Mouse (Mus musculus) midbrain, embryonic 15.5 days (tissue): ENCODE data around the gene Arhgap10. TPM values are rescaled to one million over a fixed set of nuclear protein-coding genes. Genes with fewer than 3 reads are reported as not detected.

Experiments used
- ATAC-seq: fragments of 200-750 bp; cut with Nextera tagmentation; replicated peaks from 2 replicates; pipeline ENCODE4 v1.8.0; 2017; ENCODE audit warnings: moderate TSS enrichment
- H3K27ac ChIP-seq: fragments of 300-500 bp; sonication (generic); 2 replicates; pipeline ENCODE4 v1.5.1; 2015; ENCODE audit warnings: mild to moderate bottlenecking, inconsistent platforms
- H3K27me3 ChIP-seq: fragments of 300-500 bp; sonication (generic); replicated peaks from 2 replicates; pipeline ENCODE4 v1.6.1; 2015; ENCODE audit warnings: inconsistent platforms
- H3K36me3 ChIP-seq: fragments of 300-500 bp; sonication (generic); replicated peaks from 2 replicates; pipeline ENCODE4 v1.6.1; 2015; ENCODE audit warnings: inconsistent platforms
- H3K4me1 ChIP-seq: fragments of 300-500 bp; sonication (generic); 2 replicates; pipeline ENCODE4 v1.6.1; 2015; ENCODE audit warnings: inconsistent platforms
- H3K4me2 ChIP-seq: fragments of 300-500 bp; sonication (generic); 2 replicates; pipeline ENCODE4 v1.6.1; 2015; ENCODE audit warnings: inconsistent platforms, mild to moderate bottlenecking, moderate library complexity
- H3K4me3 ChIP-seq: fragments of 300-500 bp; sonication (generic); 2 replicates; pipeline ENCODE4 v1.5.1; 2015; ENCODE audit warnings: mild to moderate bottlenecking, inconsistent platforms
- H3K9ac ChIP-seq: fragments of 300-500 bp; sonication (generic); 2 replicates; pipeline ENCODE4 v1.6.1; 2015; ENCODE audit warnings: mild to moderate bottlenecking, inconsistent platforms
- H3K9me3 ChIP-seq: fragments of 300-500 bp; sonication (generic); 2 replicates; pipeline ENCODE4 v1.6.1; 2016; ENCODE audit warnings: inconsistent platforms
- WGBS: fragments of 180-500 bp; shearing (Covaris S2); methylation state at CpG from one replicate; pipeline ENCODE4 v1.1.7; 2015; ENCODE audit warnings: mixed read lengths; 5-methylcytosine and 5-hydroxymethylcytosine counted together
- polyA plus RNA-seq: library from polyadenylated mRNA; unstranded; fragments of >200 nt; fragmentation: Nextera tagmentation; extraction: Ambion mirVana; gene quantifications from 2 replicates; pipeline ENCODE4 v1.2.1, GENCODE M21; 2015

The Arhgap10 gene
- polyA plus RNA-seq, 1 experiment from 2014 or later, result 3.3 TPM

DNA sequence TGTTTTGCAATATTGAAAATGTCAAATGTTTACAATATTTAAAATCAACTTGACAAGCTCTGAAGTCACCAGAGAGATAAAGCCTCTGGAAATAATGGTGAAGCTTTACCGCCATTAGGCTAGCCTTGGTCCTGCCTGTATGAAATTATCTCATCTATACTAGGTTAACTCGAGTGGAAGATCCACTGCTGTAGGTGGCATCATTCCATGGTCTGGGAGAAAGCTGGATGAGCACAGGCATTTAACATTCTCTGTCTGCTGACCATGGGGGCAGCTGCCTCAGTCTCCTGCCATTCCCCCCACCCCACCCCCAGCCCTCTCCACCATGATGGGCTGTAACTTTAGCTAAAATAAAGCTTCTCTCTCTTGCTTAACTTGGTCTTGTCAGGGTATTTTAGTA, 200.0 kb downstream of the Arhgap10 start:
- Histone ChIP-seq H3K4me2 (no peak overlapping the region), H3K4me1 (no peaks in the 10 kb centered on the region), H3K9ac (no peak overlapping the region), H3K36me3 (no peaks in the 10 kb centered on the region), H3K4me3 (no peak overlapping the region), H3K27ac (no peak overlapping the region), H3K27me3 (no peaks in the 10 kb centered on the region), H3K9me3 (no peaks in the 10 kb centered on the region)
- ATAC-seq, result no peak
- 85% methylated on average over 2 of the region's 2 CpGs for WGBS

DNA sequence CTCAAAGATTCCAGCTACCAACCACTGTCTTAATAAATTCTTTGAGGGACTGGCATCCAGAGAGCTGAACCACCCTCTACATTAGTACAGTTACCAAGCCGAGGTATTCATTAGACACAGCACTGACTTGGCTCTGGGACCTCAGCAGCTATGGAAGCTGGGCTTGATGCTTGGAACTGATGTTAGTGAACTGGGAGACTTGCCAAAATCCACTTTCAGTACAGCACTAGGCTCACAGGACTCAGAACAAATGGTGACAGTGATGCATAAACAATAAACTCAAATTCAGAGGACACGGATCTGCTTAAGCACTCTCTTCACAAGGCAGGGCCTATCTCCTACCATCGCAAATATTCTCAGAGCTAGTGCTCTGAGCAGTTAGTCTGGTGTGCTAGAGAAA, 204.8 kb downstream of the Arhgap10 start:
- no peak overlapping the region for H3K4me2 ChIP-seq
- no peaks in the 10 kb centered on the region for H3K9me3 ChIP-seq
- ATAC-seq, result peak; percentile 72
- H3K27ac ChIP-seq, result no peak overlapping the region
- no peaks in the 10 kb centered on the region for H3K4me1 ChIP-seq
- WGBS, result 65% methylated on average over 3 of the region's 3 CpGs
- H3K27me3 ChIP-seq, result no peaks in the 10 kb centered on the region
- no peak overlapping the region for H3K9ac ChIP-seq
- no peak overlapping the region for H3K4me3 ChIP-seq
- no peaks in the 10 kb centered on the region for H3K36me3 ChIP-seq

GRCm38 (mm10) chr8:77311762-77312161, 206.0 kb downstream of the Arhgap10 start:
- Histone ChIP-seq H3K4me1 (no peaks in the 10 kb centered on the region), H3K4me3 (no peak overlapping the region), H3K27me3 (no peaks in the 10 kb centered on the region), H3K9ac (no peak overlapping the region), H3K36me3 (no peaks in the 10 kb centered on the region), H3K9me3 (no peaks in the 10 kb centered on the region), H3K27ac (no peak overlapping the region), H3K4me2 (no peak overlapping the region)
- peak; percentile 48; the same call in 1 of the 2 replicates for ATAC-seq
- 82% methylated on average over 6 of the region's 6 CpGs for WGBS

DNA sequence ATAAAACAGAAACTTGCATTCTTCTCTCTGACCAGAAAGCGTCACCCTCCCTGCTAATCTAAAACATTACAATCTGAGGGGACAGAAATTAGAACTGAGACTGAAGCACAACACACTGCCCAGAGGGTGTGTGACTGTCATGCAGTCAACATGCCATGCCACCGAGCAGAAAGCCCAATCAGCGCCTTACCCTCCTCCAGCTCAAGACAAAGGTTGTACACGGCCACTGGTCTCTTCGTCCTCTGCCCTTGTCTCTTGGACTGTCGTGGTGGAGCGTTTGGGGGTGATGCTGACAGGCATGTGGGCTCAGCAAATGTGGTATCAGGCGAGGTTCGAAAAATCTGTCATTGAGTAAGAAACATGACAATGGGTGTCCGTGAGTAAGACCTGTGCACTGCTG, 207.2 kb downstream of the Arhgap10 start:
- Histone ChIP-seq H3K9ac (no peak overlapping the region), H3K4me2 (no peak overlapping the region), H3K4me1 (no peaks in the 10 kb centered on the region), H3K4me3 (no peak overlapping the region), H3K36me3 (no peaks in the 10 kb centered on the region), H3K27ac (no peak overlapping the region), H3K27me3 (no peaks in the 10 kb centered on the region), H3K9me3 (no peaks in the 10 kb centered on the region)
- WGBS, result 84% methylated on average over 10 of the region's 10 CpGs
- no peak for ATAC-seq

GRCm38 (mm10) chr8:77310026-77310425, 207.7 kb downstream of the Arhgap10 start:
- Histone ChIP-seq H3K9me3 (no peaks in the 10 kb centered on the region), H3K9ac (no peak overlapping the region), H3K36me3 (no peaks in the 10 kb centered on the region), H3K27me3 (no peaks in the 10 kb centered on the region), H3K4me3 (no peak overlapping the region), H3K27ac (no peak overlapping the region), H3K4me2 (no peak overlapping the region), H3K4me1 (no peaks in the 10 kb centered on the region)
- WGBS, result 84% methylated on average over 8 of the region's 8 CpGs
- ATAC-seq, result no peak

- Histone ChIP-seq H3K9me3 (no peaks in the 10 kb centered on the region), H3K4me3 (no peak overlapping the region), H3K4me2 (no peak overlapping the region), H3K27me3 (no peaks in the 10 kb centered on the region), H3K27ac (no peak overlapping the region), H3K36me3 (no peaks in the 10 kb centered on the region), H3K9ac (no peak overlapping the region), H3K4me1 (no peaks in the 10 kb centered on the region)
- 94% methylated on average over 11 of the region's 11 CpGs for WGBS
- ATAC-seq, result no peak
Observed at GRCm38 (mm10) chr8:77294599-77294998, 223.2 kb downstream of the Arhgap10 start.

DNA sequence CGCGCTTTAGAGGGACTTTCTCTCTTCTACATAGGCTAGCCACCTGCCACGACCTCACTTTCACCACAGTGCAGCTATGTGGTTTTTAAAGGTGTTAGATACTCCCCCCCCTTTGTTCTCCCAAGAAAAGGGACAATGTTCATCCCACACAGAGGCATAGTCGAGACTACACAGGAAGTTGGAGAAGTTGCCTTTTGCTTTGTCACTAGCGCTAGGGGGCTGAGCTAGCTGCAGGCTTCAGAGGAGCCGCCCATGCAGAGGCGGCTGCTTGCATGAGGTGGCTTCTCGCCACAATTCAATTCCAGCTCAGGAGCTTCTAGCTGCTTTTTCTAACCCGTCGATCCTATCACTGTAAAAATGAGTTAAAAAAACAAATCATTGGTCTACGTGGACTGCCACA, 225.1 kb downstream of the Arhgap10 start:
- Histone ChIP-seq H3K36me3 (no peaks in the 10 kb centered on the region), H3K9ac (no peak overlapping the region), H3K9me3 (no peaks in the 10 kb centered on the region), H3K27me3 (no peaks in the 10 kb centered on the region), H3K4me1 (no peaks in the 10 kb centered on the region), H3K27ac (no peak overlapping the region), H3K4me3 (no peak overlapping the region), H3K4me2 (no peak overlapping the region)
- WGBS, result 59% methylated on average over 11 of the region's 11 CpGs
- no peak for ATAC-seq

DNA sequence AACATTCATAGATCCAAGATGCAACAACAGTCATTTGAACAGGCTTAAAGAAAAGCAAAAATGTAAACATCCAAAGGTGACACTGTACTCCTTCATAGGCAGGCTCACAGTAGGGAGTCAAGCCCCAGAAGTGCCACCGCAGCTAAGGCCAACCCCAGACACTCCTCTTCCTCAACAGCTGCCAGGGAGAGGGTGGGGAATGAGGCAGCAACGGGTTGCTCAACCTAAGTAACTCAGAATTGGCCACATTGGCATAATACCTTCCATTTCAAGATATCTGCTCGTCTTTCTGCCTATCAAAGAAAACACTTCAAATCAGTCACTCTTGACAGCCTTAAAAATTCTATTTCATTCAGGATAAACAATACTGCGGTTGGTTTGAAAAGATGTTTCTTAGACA, 225.6 kb downstream of the Arhgap10 start:
- H3K9me3 ChIP-seq, result no peaks in the 10 kb centered on the region
- no peak for ATAC-seq
- no peaks in the 10 kb centered on the region for H3K36me3 ChIP-seq
- H3K9ac ChIP-seq, result no peak overlapping the region
- no peaks in the 10 kb centered on the region for H3K27me3 ChIP-seq
- H3K4me1 ChIP-seq, result no peaks in the 10 kb centered on the region
- H3K4me2 ChIP-seq, result no peak overlapping the region
- WGBS, result 43% methylated on average over 4 of the region's 4 CpGs
- no peak overlapping the region for H3K27ac ChIP-seq
- H3K4me3 ChIP-seq, result no peak overlapping the region

DNA sequence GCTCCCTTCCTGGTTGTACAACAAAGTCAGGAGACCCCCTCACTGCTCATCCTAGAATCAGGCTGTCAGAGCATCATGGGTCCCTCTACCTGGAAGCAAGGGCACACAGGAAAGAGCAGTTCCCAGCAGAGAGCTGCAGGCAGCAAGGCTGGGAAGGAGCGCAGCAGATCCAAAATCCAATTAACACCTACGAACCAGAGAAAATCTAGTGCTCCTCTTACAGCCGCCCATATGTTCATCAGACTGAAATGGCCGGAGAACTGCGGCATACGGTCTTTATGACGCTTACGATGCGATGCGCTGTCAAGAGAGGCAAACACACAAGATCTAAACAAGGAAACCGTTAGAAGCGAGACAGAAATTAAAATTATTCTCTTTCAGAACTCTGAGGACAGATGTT, 229.3 kb downstream of the Arhgap10 start:
- H3K4me3 ChIP-seq, result no peak overlapping the region
- no peaks in the 10 kb centered on the region for H3K27me3 ChIP-seq
- no peak overlapping the region for H3K9ac ChIP-seq
- 94% methylated on average over 12 of the region's 12 CpGs for WGBS
- no peaks in the 10 kb centered on the region for H3K36me3 ChIP-seq
- ATAC-seq, result no peak
- H3K9me3 ChIP-seq, result no peaks in the 10 kb centered on the region
- no peaks in the 10 kb centered on the region for H3K4me1 ChIP-seq
- H3K4me2 ChIP-seq, result no peak overlapping the region
- no peak overlapping the region for H3K27ac ChIP-seq

- no peak overlapping the region for H3K4me2 ChIP-seq
- H3K4me1 ChIP-seq, result no peaks in the 10 kb centered on the region
- H3K9me3 ChIP-seq, result no peaks in the 10 kb centered on the region
- H3K27ac ChIP-seq, result no peak overlapping the region
- WGBS, result 84% methylated on average over 3 of the region's 3 CpGs
- H3K27me3 ChIP-seq, result no peaks in the 10 kb centered on the region
- H3K36me3 ChIP-seq, result no peaks in the 10 kb centered on the region
- no peak overlapping the region for H3K9ac ChIP-seq
- H3K4me3 ChIP-seq, result no peak overlapping the region
- no peak for ATAC-seq
Observed at GRCm38 (mm10) chr8:77288065-77288464, 229.7 kb downstream of the Arhgap10 start.

GRCm38 (mm10) chr8:77284473-77284872, 233.3 kb downstream of the Arhgap10 start:
- WGBS, result 84% methylated on average over 3 of the region's 3 CpGs

DNA sequence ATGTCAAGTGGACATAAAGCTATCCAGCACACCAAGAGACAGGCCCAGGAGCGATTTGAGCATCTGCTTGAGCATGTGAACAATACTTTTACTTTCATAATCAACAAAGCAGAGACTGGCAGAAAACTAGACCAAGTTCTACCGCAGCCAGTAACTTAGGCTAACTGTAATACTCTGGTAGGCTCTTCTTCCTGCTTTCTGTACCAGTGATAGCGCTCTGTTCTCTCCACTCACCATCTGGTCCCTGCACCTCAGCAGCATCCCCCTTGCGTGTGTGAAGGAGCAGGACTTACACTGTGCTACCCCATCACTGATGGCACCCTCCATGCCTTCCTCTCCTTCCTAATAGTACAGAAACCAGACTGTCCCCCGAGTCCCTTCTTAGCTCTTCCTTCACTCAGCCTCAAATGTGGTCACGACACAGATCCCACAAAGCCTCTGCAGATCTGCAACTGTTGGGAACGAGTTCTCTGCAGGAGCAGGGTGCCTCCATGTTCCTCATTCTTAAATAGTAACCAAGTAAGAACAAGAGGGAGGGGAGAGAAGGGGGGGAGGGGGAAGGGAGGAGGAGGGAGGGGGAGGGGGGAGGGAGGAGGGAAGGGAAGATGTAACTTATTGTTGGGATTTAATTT, 235.0 kb downstream of the Arhgap10 start:
- H3K4me2 ChIP-seq, result no peak overlapping the region
- no peak overlapping the region for H3K4me3 ChIP-seq
- H3K27me3 ChIP-seq, result no peaks in the 10 kb centered on the region
- H3K9me3 ChIP-seq, result no peaks in the 10 kb centered on the region
- H3K36me3 ChIP-seq, result no peaks in the 10 kb centered on the region
- H3K4me1 ChIP-seq, result no peaks in the 10 kb centered on the region
- no peak for ATAC-seq
- no peak overlapping the region for H3K9ac ChIP-seq
- WGBS, result 88% methylated on average over 7 of the region's 7 CpGs
- H3K27ac ChIP-seq, result no peak overlapping the region

More at GRCm38 (mm10) chr8:77284473-77284872, 233.3 kb downstream of the Arhgap10 start:
- H3K9ac ChIP-seq, result no peak overlapping the region
- no peaks in the 10 kb centered on the region for H3K4me1 ChIP-seq
- H3K36me3 ChIP-seq, result no peaks in the 10 kb centered on the region
- no peak overlapping the region for H3K4me3 ChIP-seq
- H3K27me3 ChIP-seq, result no peaks in the 10 kb centered on the region
- no peak for ATAC-seq
- H3K27ac ChIP-seq, result no peak overlapping the region
- H3K9me3 ChIP-seq, result no peaks in the 10 kb centered on the region
- H3K4me2 ChIP-seq, result no peak overlapping the region

- H3K9me3 ChIP-seq, result no peaks in the 10 kb centered on the region
- H3K4me3 ChIP-seq, result no peak overlapping the region
- no peaks in the 10 kb centered on the region for H3K4me1 ChIP-seq
- WGBS, result 42% methylated on average over 3 of the region's 3 CpGs
- no peak overlapping the region for H3K4me2 ChIP-seq
- H3K27ac ChIP-seq, result no peak overlapping the region
- ATAC-seq, result peak; percentile 70
- H3K27me3 ChIP-seq, result no peaks in the 10 kb centered on the region
- no peak overlapping the region for H3K9ac ChIP-seq
- no peaks in the 10 kb centered on the region for H3K36me3 ChIP-seq
Observed at GRCm38 (mm10) chr8:77279977-77280376, 237.8 kb downstream of the Arhgap10 start.
